Mouse (Mus musculus) MEL (cell line): ENCODE results near the gene Dot1l. TPM values are rescaled to one million over a fixed set of nuclear protein-coding genes. Genes with fewer than 3 reads are reported as not detected.

Experiments
- DNase-seq: peaks from one replicate; pipeline ENCODE4 v3.0.0; 2011; ENCODE audit warnings: low read depth, low spot score
- H3K27ac ChIP-seq: 2 replicates; pipeline ENCODE4 v1.5.1; 2012; ENCODE audit warnings: low read depth, mild to moderate bottlenecking, control low read depth, low read length, moderate library complexity; ENCODE audit not compliant: control insufficient read depth
- H3K27me3 ChIP-seq, 2 experiments: fragments of 150-350 bp in 1 of 2; sonication (generic) in 1 of 2; 2 replicates each; pipeline ENCODE4 v1.6.1; 2012; ENCODE audit warnings: low read length in 2 of 2, mild to moderate bottlenecking in 2 of 2, improper control_type of control experiment in 1 of 2, moderate library complexity in 1 of 2; ENCODE audit not compliant: insufficient read depth in 2 of 2, control insufficient read depth in 1 of 2
- H3K36me3 ChIP-seq, 2 experiments: 2 replicates each; pipeline ENCODE4 v1.6.1; 2012 to 2014; ENCODE audit warnings: low read length in 2 of 2, improper control_type of control experiment in 1 of 2, inconsistent platforms in 1 of 2, mild to moderate bottlenecking in 1 of 2; ENCODE audit not compliant: insufficient read depth in 2 of 2, control insufficient read depth in 1 of 2
- H3K4me1 ChIP-seq, 2 experiments: fragments of 150-350 bp in 1 of 2; sonication (generic) in 1 of 2; 2 replicates each; pipeline ENCODE4 v1.6.1; 2012; ENCODE audit warnings: low read length in 2 of 2, improper control_type of control experiment in 1 of 2, mild to moderate bottlenecking in 1 of 2; ENCODE audit not compliant: insufficient read depth in 2 of 2, control insufficient read depth in 1 of 2
- H3K4me3 ChIP-seq, 2 experiments: fragments of 150-350 bp in 1 of 2; sonication (generic) in 1 of 2; 2 replicates each; pipeline ENCODE4 v1.5.1; 2012; ENCODE audit warnings: low read depth in 2 of 2, low read length in 2 of 2, mild to moderate bottlenecking in 2 of 2, moderate library complexity in 2 of 2, control low read depth in 1 of 2, improper control_type of control experiment in 1 of 2; ENCODE audit not compliant: control insufficient read depth in 1 of 2, insufficient read depth in 1 of 2
- H3K79me2 ChIP-seq: 2 replicates; pipeline ENCODE4 v1.6.1; 2012; ENCODE audit warnings: mild to moderate bottlenecking, low read length, moderate library complexity; ENCODE audit not compliant: control insufficient read depth, poor library complexity, insufficient read depth
- H3K9ac ChIP-seq: 2 replicates; pipeline ENCODE4 v1.6.1; 2012; ENCODE audit warnings: low read depth, mild to moderate bottlenecking, control low read depth, low read length, moderate library complexity; ENCODE audit not compliant: control insufficient read depth, poor library complexity, severe bottlenecking
- H3K9me3 ChIP-seq: fragments of 150-350 bp; sonication (generic); replicated peaks from 2 replicates; pipeline ENCODE4 v1.6.1; 2012; ENCODE audit warnings: mild to moderate bottlenecking, low read length, improper control_type of control experiment, moderate library complexity; ENCODE audit not compliant: insufficient read depth
- BHLHE40 ChIP-seq: IDR thresholded peaks from 2 replicates; pipeline ENCODE4 v1.6.1; 2012; ENCODE audit warnings: low read depth, mild to moderate bottlenecking, inconsistent platforms, low read length, improper control_type of control experiment, borderline replicate concordance
- CHD2 ChIP-seq: IDR thresholded peaks from 2 replicates; pipeline ENCODE4 v1.6.1; 2011; ENCODE audit warnings: low read length, improper control_type of control experiment
- GATA1 ChIP-seq: IDR thresholded peaks from 2 replicates; pipeline ENCODE4 v1.6.1; 2011; ENCODE audit warnings: low read depth, low read length, improper control_type of control experiment
- HCFC1 ChIP-seq: IDR thresholded peaks from 2 replicates; pipeline ENCODE4 v1.6.1; 2012; ENCODE audit warnings: low read depth, mild to moderate bottlenecking, inconsistent platforms, low read length, improper control_type of control experiment, moderate library complexity
- KAT2A ChIP-seq: conservative IDR thresholded peaks from 2 replicates; pipeline ENCODE4 v1.6.1; 2012; ENCODE audit warnings: low read depth, low read length, improper control_type of control experiment, inconsistent platforms
- MAFK ChIP-seq: IDR thresholded peaks from 2 replicates; pipeline ENCODE4 v1.6.1; 2011; ENCODE audit warnings: low read depth, mild to moderate bottlenecking, low read length, improper control_type of control experiment, borderline replicate concordance
- MAX ChIP-seq: IDR thresholded peaks from 2 replicates; pipeline ENCODE4 v1.6.1; 2011; ENCODE audit warnings: low read length, improper control_type of control experiment
- MEF2A ChIP-seq: IDR thresholded peaks from 2 replicates; pipeline ENCODE4 v1.6.1; 2014; ENCODE audit warnings: low read depth, mild to moderate bottlenecking, inconsistent platforms, low read length, improper control_type of control experiment; ENCODE audit not compliant: poor library complexity, insufficient replicate concordance, severe bottlenecking; ENCODE audit errors: extremely low read depth
- MXI1 ChIP-seq: IDR thresholded peaks from 2 replicates; pipeline ENCODE4 v1.6.1; 2011; ENCODE audit warnings: mild to moderate bottlenecking, low read depth, low read length, improper control_type of control experiment
- MYB ChIP-seq: IDR thresholded peaks from 2 replicates; pipeline ENCODE4 v1.6.1; 2011; ENCODE audit warnings: mild to moderate bottlenecking, low read depth, low read length, improper control_type of control experiment
- MYC ChIP-seq: IDR thresholded peaks from 2 replicates; pipeline ENCODE4 v1.6.1; 2011; ENCODE audit warnings: low read depth, mild to moderate bottlenecking, low read length, improper control_type of control experiment, moderate library complexity
- NELFE ChIP-seq: IDR thresholded peaks from 2 replicates; pipeline ENCODE4 v1.6.1; 2011; ENCODE audit warnings: low read depth, low read length, improper control_type of control experiment
- NRF1 ChIP-seq: IDR thresholded peaks from 2 replicates; pipeline ENCODE4 v1.6.1; 2014; ENCODE audit warnings: low read depth, mild to moderate bottlenecking, inconsistent platforms, low read length, improper control_type of control experiment, moderate library complexity; ENCODE audit not compliant: poor library complexity, insufficient read depth, severe bottlenecking
- POLR2A ChIP-seq, 2 experiments: IDR thresholded peaks; 2 replicates each; pipeline ENCODE4 v1.6.1; 2011 to 2012; ENCODE audit warnings: low read length in 2 of 2, mild to moderate bottlenecking in 2 of 2, control low read depth in 1 of 2, improper control_type of control experiment in 1 of 2, low read depth in 1 of 2, moderate library complexity in 1 of 2; ENCODE audit not compliant: control insufficient read depth in 1 of 2, insufficient read depth in 1 of 2, poor library complexity in 1 of 2
- POLR2AphosphoS5 ChIP-seq: IDR thresholded peaks from 2 replicates; pipeline ENCODE4 v1.6.1; 2012; ENCODE audit warnings: low read depth, borderline replicate concordance, mild to moderate bottlenecking, inconsistent platforms, low read length, moderate library complexity, mixed read lengths
- RAD21 ChIP-seq: IDR thresholded peaks from 2 replicates; pipeline ENCODE4 v1.6.1; 2011; ENCODE audit warnings: mild to moderate bottlenecking, low read depth, low read length, improper control_type of control experiment
- RCOR1 ChIP-seq: IDR thresholded peaks from 2 replicates; pipeline ENCODE4 v1.6.1; 2012; ENCODE audit warnings: low read depth, mild to moderate bottlenecking, inconsistent platforms, low read length, improper control_type of control experiment
- SMC3 ChIP-seq: IDR thresholded peaks from 2 replicates; pipeline ENCODE4 v1.6.1; 2011; ENCODE audit warnings: low read depth, low read length, improper control_type of control experiment
- TBP ChIP-seq: IDR thresholded peaks from 2 replicates; pipeline ENCODE4 v1.8.0; 2011; ENCODE audit warnings: low read depth, low read length, improper control_type of control experiment
- TCF12 ChIP-seq: IDR thresholded peaks from 2 replicates; pipeline ENCODE4 v1.6.1; 2014; ENCODE audit warnings: low read depth, mild to moderate bottlenecking, inconsistent platforms, low read length, improper control_type of control experiment, moderate library complexity
- USF1 ChIP-seq: IDR thresholded peaks from 2 replicates; pipeline ENCODE4 v1.6.1; 2014; ENCODE audit warnings: low read depth, mild to moderate bottlenecking, inconsistent platforms, low read length, improper control_type of control experiment, moderate library complexity
- USF2 ChIP-seq, 2 experiments: IDR thresholded peaks; 2 replicates each; pipeline ENCODE4 v1.6.1; 2011 to 2012; ENCODE audit warnings: improper control_type of control experiment in 2 of 2, low read length in 2 of 2, borderline replicate concordance in 1 of 2, inconsistent platforms in 1 of 2, low read depth in 1 of 2, mild to moderate bottlenecking in 1 of 2; ENCODE audit not compliant: insufficient read depth in 1 of 2
- ZC3H11A ChIP-seq: IDR thresholded peaks from 2 replicates; pipeline ENCODE4 v1.6.1; 2012; ENCODE audit warnings: low read depth, mild to moderate bottlenecking, inconsistent platforms, low read length, improper control_type of control experiment
- ZMIZ1 ChIP-seq: IDR thresholded peaks from 2 replicates; pipeline ENCODE4 v1.6.1; 2012; ENCODE audit warnings: low read depth, mild to moderate bottlenecking, inconsistent platforms, low read length, improper control_type of control experiment, moderate library complexity
- ZNF384 ChIP-seq: IDR thresholded peaks from 2 replicates; pipeline ENCODE4 v1.6.1; 2012; ENCODE audit warnings: low read depth, mild to moderate bottlenecking, inconsistent platforms, low read length, improper control_type of control experiment
- polyA plus RNA-seq, 2 experiments: library from polyadenylated mRNA; stranded (reverse) in 1 of 2; unstranded in 1 of 2; fragments of >175 nt in 1 of 2; fragments of >200 nt in 1 of 2; gene quantifications; 2 replicates each; pipeline versions ENCODE4 v1.2.1 to v1.2.4; 2012; ENCODE audit warnings: low replicate concordance in 2 of 2, low read depth in 1 of 2; ENCODE audit not compliant: insufficient read length in 2 of 2, insufficient read depth in 1 of 2, missing spikeins in 1 of 2
- total RNA-seq: library from RNA; depleted of rRNA; stranded (reverse); fragments of 300-350 nt; gene quantifications from 2 replicates; pipeline ENCODE4 v1.2.3, GENCODE M21; 2012

Dot1l gene
- total and polyA plus RNA-seq, 3 experiments = 15.0 to 70.6 TPM; not detected in 1

- TF ChIP-seq MEF2A (no peak), MYB (no peak), MYC (0 out of 2 replicates have a peak, but pooled peaks have one; percentile 11), RCOR1 (no peak), ZC3H11A (peak; percentile 58), USF2 (IDR thresholded peaks at IDR 0.05; ENCODE audit: borderline replicate concordance in 1 of 2, insufficient read depth in 1 of 2, low read depth in 1 of 2, low read length in 2 of 2) (no peak), KAT2A (no peak), GATA1 (no peak)
Observed at GRCm38 (mm10) chr10:80805925-80806324, 50.9 kb downstream of the Dot1l start (continued).

- Histone ChIP-seq H3K9me3 (no peaks in the 10 kb centered on the region), H3K9ac (peak overlapping the region; percentile 78), H3K4me1 (0 out of 4 replicates have a peak, but pooled peaks cover 0 to 5% of the 10 kb centered on the region in 2 experiments), H3K36me3 (no peaks in the 10 kb centered on the region), H3K79me2 (peaks cover 1% of the 10 kb centered on the region; the same call in 1 of the 2 replicates), H3K27ac (peak overlapping the region; percentile 11; the same call in 1 of the 2 replicates), H3K27me3 (no peaks in the 10 kb centered on the region), H3K4me3 (peak overlapping the region; percentile 28 to 55; a peak in 3 of 4 replicates)
- no peak for DNase-seq
- TF ChIP-seq SMC3 = no peak
- TF ChIP-seq HCFC1 = no peak
- no peak for TF ChIP-seq CHD2
Observed at GRCm38 (mm10) chr10:80806341-80807056, 51.5 kb downstream of the Dot1l start.

GRCm38 (mm10) chr10:80807057-80807627 lies 52.1 kb downstream of the Dot1l start:
- 0 out of 4 replicates have a peak, but pooled peaks cover 0 to 5% of the 10 kb centered on the region in 2 experiments for H3K4me1 ChIP-seq
- no peaks in the 10 kb centered on the region for H3K36me3 ChIP-seq
- peak overlapping the region; percentile 78 for H3K9ac ChIP-seq
- peak overlapping the region; percentile 11; the same call in 1 of the 2 replicates for H3K27ac ChIP-seq
- H3K27me3 ChIP-seq = no peaks in the 10 kb centered on the region
- peak overlapping the region; percentile 28 to 55; a peak in 3 of 4 replicates for H3K4me3 ChIP-seq
- DNase-seq = peak; percentile 67
- no peaks in the 10 kb centered on the region for H3K79me2 ChIP-seq
- H3K9me3 ChIP-seq = no peaks in the 10 kb centered on the region
- TF ChIP-seq KAT2A = no peak
- TF ChIP-seq POLR2A (IDR thresholded peaks at IDR 0.05; ENCODE audit: control insufficient read depth in 1 of 2, insufficient read depth in 1 of 2, low read depth in 1 of 2, low read length in 2 of 2, poor library complexity in 1 of 2) = peak in 1 of 2 experiments; percentile 52; a peak in 1 of 4 replicates
- TF ChIP-seq NRF1 = peak; percentile 75
- no peak for TF ChIP-seq BHLHE40
- no peak for TF ChIP-seq MEF2A
- no peak for TF ChIP-seq GATA1
- TF ChIP-seq CHD2 = no peak
- no peak for TF ChIP-seq ZMIZ1
- peak; percentile 35; the same call in 1 of the 2 replicates for TF ChIP-seq NELFE
- no peak for TF ChIP-seq MAFK
- TF ChIP-seq RAD21 = no peak
- no peak for TF ChIP-seq USF2 (IDR thresholded peaks at IDR 0.05; ENCODE audit: borderline replicate concordance in 1 of 2, insufficient read depth in 1 of 2, low read depth in 1 of 2, low read length in 2 of 2)
- TF ChIP-seq MAX = peak; percentile 72
- TF ChIP-seq POLR2AphosphoS5 = no peak
- no peak for TF ChIP-seq TCF12
- TF ChIP-seq RCOR1 = no peak
- 0 out of 2 replicates have a peak, but pooled peaks have one; percentile 26 for TF ChIP-seq MYC
- TF ChIP-seq USF1 = peak; percentile 80
- TF ChIP-seq TBP = no peak
- TF ChIP-seq MXI1 = peak; percentile 27; the same call in 1 of the 2 replicates
- no peak for TF ChIP-seq ZNF384
